ENCODE assay signal across 15 mouse cellular contexts in the genomic region with DNA sequence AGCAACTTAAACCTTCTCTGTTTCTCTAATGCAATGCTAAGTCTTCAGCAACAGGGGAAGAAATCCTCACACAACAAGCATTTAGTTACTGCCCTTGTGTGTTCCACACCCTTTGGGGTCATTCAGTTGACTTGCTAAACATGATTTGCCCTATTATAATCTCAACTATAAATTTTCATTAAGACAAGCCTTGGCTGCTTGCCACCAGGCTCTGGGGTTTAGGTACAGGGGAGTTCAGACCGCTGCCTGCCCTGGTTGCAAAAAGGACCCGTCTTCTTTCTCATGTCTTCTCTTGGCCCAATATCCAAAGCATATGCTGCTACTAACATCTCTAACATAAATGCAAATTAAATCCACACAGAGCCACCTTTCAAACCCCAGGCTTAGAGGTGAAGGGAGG. TPM values are rescaled to one million over a fixed set of nuclear protein-coding genes. Genes with fewer than 3 reads are reported as not detected.
DNase-seq lines count a peak whose midpoint lies in the region; ATAC-seq and TF ChIP-seq lines count a peak whose summit lies in the region.
"Had no signal": no experiment of that assay in that cellular context is flagged by ENCODE, and none has a peak within 500 bp of the region (broad histone marks: within the 10 kb centered on the region; RNA-seq: fewer than 3 reads in every experiment).

No protein-coding gene starts in this region.

- no peak overlapping the region for H3K4me2 ChIP-seq in limb, embryonic 15.5 days
- H3K4me2 ChIP-seq: forebrain, embryonic 12.5 days had no signal

- H3K9ac ChIP-seq in limb, embryonic 15.5 days = no peak overlapping the region
- H3K9ac ChIP-seq: forebrain, embryonic 12.5 days had no signal

- peaks cover 57% of the 10 kb centered on the region for H3K36me3 ChIP-seq in limb, embryonic 15.5 days

- TF ChIP-seq POLR2A in brain, embryonic 14.5 days (IDR thresholded peaks at IDR 0.05; ENCODE audit: borderline replicate concordance, extremely low read depth, insufficient read depth, insufficient read length, poor library complexity, severe bottlenecking) = no peak

- H3K4me3 ChIP-seq in limb, embryonic 15.5 days = no peak overlapping the region
- no peak overlapping the region for H3K4me3 ChIP-seq in layer of hippocampus, adult 2 months
- H3K4me3 ChIP-seq: forebrain, embryonic 12.5 days had no signal

- H3K27me3 ChIP-seq in limb, embryonic 15.5 days = no peaks in the 10 kb centered on the region

- ATAC-seq in limb, embryonic 15.5 days (ENCODE audit: insufficient number of reproducible peaks, low FRiP score, low TSS enrichment, low read depth) = no peak
- ATAC-seq: inflammation-experienced regulatory T-cells, adult 6 months; midbrain, embryonic 16.5 days had no signal

- no peaks in the 10 kb centered on the region for H3K9me3 ChIP-seq in limb, embryonic 15.5 days
- H3K9me3 ChIP-seq: forebrain, embryonic 12.5 days had no signal

- WGBS in limb, embryonic 15.5 days = 46% methylated on average over 2 of the region's 2 CpGs

- no peak for TF ChIP-seq CTCF in brain, embryonic 14.5 days (IDR thresholded peaks at IDR 0.05; ENCODE audit: borderline replicate concordance, extremely low read depth, insufficient read depth, insufficient read length)
- TF ChIP-seq CTCF in layer of hippocampus, adult 2 months (conservative IDR thresholded peaks at IDR 0.05) = no peak

- peak; percentile 36 for DNase-seq in adrenal gland, adult 2 months
- no peak for DNase-seq in adrenal gland, postnatal 4 days (ENCODE audit: low spot score in 2 of 2)
- peak; percentile 32 for DNase-seq in kidney, postnatal 14 days
- no peak for DNase-seq in kidney, adult 18-20 months
- DNase-seq in brain, embryonic 14.5 days (ENCODE audit: low read depth) = peak; percentile 33
- no peak for DNase-seq in layer of hippocampus, adult 2 months (ENCODE audit: low spot score in 2 of 2)
- no peak for DNase-seq in cerebellum, postnatal 4 days (ENCODE audit: low spot score in 2 of 2)
- DNase-seq: cerebellum, adult 8-10 months; heart, adult 18-20 months; lung, postnatal 4 days; thymus, postnatal 25 days had no signal

- peak overlapping the region; percentile 22; the same call in 1 of the 2 replicates for H3K27ac ChIP-seq in limb, embryonic 15.5 days
- no peak overlapping the region for H3K27ac ChIP-seq in layer of hippocampus, adult 2 months

- H3K4me1 ChIP-seq in limb, embryonic 15.5 days = peaks cover 60% of the 10 kb centered on the region

RNA-seq across cellular contexts. Expression of gene Fancc, which starts 27.0 kb away (rescaled TPM):
- total RNA-seq in adrenal gland, adult 2 months (2021) = 10 to 100 TPM in 1 of 2 experiments, 1 to 10 TPM in 1; 7.5 to 10.0 TPM
- 8.1 and 9.2 TPM in 2 replicates for polyA plus RNA-seq in adrenal gland, adult 2 months (2012; rRNA removed)
- 10 to 100 TPM; 17.1 to 18.9 TPM for total RNA-seq in adrenal gland, postnatal 4 days (2021)
- polyA plus RNA-seq in brain, embryonic 14.5 days (2012; rRNA removed) = 12.7 and 16.1 TPM in 2 replicates
- 21.8 and 24.9 TPM in 2 replicates for polyA plus RNA-seq in limb, embryonic 15.5 days (2015; fragmentation: Nextera tagmentation; extraction: Ambion mirVana)
- total RNA-seq in layer of hippocampus, adult 2 months (2021) = 1 to 10 TPM; 6.5 to 9.5 TPM

RNA-seq across cellular contexts. Expression of gene Ptch1, which starts 49.3 kb away (rescaled TPM):
- 10 to 100 TPM; 30.8 to 57.5 TPM for total RNA-seq in adrenal gland, adult 2 months (2021)
- 46.7 and 50.1 TPM in 2 replicates for polyA plus RNA-seq in adrenal gland, adult 2 months (2012; rRNA removed)
- 10 to 100 TPM; 80.5 to 82.9 TPM for total RNA-seq in adrenal gland, postnatal 4 days (2021)
- 23.3 and 37.6 TPM in 2 replicates for polyA plus RNA-seq in brain, embryonic 14.5 days (2012; rRNA removed)
- polyA plus RNA-seq in limb, embryonic 15.5 days (2015; fragmentation: Nextera tagmentation; extraction: Ambion mirVana) = 17.4 and 19.5 TPM in 2 replicates
- total RNA-seq in layer of hippocampus, adult 2 months (2021) = 10 to 100 TPM; 43.9 to 45.4 TPM

Comparison
In these comparisons a context has a peak if more than half of its experiments do, and no peak if none do; other contexts are left out.
1. DNase-seq: peak in adrenal gland, adult 2 months (single experiment), kidney, postnatal 14 days (single experiment) and brain, embryonic 14.5 days (single experiment); none in adrenal gland, postnatal 4 days (0 of 2), kidney, adult 18-20 months (single experiment), layer of hippocampus, adult 2 months (0 of 2) and cerebellum, postnatal 4 days (0 of 2).